ENCODE assay signal across 16 mouse cellular contexts in the genomic region with DNA sequence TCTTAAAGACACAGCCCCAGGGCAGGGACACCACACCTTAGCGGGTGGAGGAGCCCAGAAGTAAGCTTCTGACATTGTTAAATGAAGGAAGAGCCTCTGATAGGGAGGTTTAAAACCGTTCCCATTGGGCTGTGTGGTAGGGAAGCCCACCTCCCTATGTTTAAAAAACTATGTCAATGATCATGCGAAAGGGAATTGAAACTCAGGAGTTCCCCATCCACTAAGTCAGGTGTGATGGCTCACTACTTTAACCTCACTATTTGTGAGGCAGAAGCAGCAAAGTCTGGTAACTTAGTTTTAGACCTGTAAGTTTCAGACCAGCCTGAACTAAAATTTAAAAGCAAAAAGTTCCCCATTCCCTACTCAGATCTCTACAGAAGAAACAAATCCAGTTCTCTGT.
"Had no signal": no experiment of that assay in that cellular context is flagged by ENCODE, and none has a peak within 500 bp of the region (broad histone marks: within the 10 kb centered on the region; RNA-seq: fewer than 3 reads in every experiment).

No protein-coding gene starts in this region.

- H3K4me3 ChIP-seq: neural tube, embryonic 12.5 days; neural tube, embryonic 13.5 days; neural tube, embryonic 15.5 days; stomach, embryonic 15.5 days had no signal

- H3K27me3 ChIP-seq: neural tube, embryonic 12.5 days; neural tube, embryonic 15.5 days; stomach, embryonic 15.5 days had no signal

- H3K36me3 ChIP-seq: neural tube, embryonic 12.5 days; neural tube, embryonic 15.5 days; stomach, embryonic 15.5 days had no signal

- H3K4me2 ChIP-seq: neural tube, embryonic 12.5 days; neural tube, embryonic 13.5 days; neural tube, embryonic 15.5 days; stomach, embryonic 15.5 days had no signal

- H3K9me3 ChIP-seq: neural tube, embryonic 12.5 days; neural tube, embryonic 13.5 days; neural tube, embryonic 15.5 days; stomach, embryonic 15.5 days had no signal

- DNase-seq: retina, postnatal 1 day; right cerebral cortex, adult 18-20 months; right cerebral cortex, postnatal 14 days; right cerebral cortex, postnatal 25 days; right cerebral cortex, postnatal 4 days; spleen, adult 18-20 months; thymus, adult 18-20 months; thymus, adult 2 months; thymus, postnatal 14 days; thymus, postnatal 25 days; thymus, postnatal 36 days; thymus, postnatal 4 days had no signal

- H3K9ac ChIP-seq: neural tube, embryonic 12.5 days; neural tube, embryonic 13.5 days; neural tube, embryonic 15.5 days; stomach, embryonic 15.5 days had no signal

- H3K27ac ChIP-seq: neural tube, embryonic 12.5 days; neural tube, embryonic 13.5 days; neural tube, embryonic 15.5 days; stomach, embryonic 15.5 days had no signal

- H3K4me1 ChIP-seq: stomach, embryonic 15.5 days had no signal
